Mouse (Mus musculus): ENCODE measurements around the gene 1190005I06Rik. TPM values are rescaled to one million over a fixed set of nuclear protein-coding genes. Genes with fewer than 3 reads are reported as not detected.

The 1190005I06Rik gene
- polyA plus RNA-seq, 1 experiment from 2014 or later = 14.8 TPM

GRCm38 (mm10) chr8:120666807-120667470 is 19.5 kb upstream of the 1190005I06Rik start:
- H3K4me3 ChIP-seq = peak overlapping the region; percentile 97
- H3K4me2 ChIP-seq = peak overlapping the region; percentile 91
- peaks cover 23% of the 10 kb centered on the region for H3K36me3 ChIP-seq
- ATAC-seq (ENCODE audit: insufficient number of reproducible peaks, insufficient read depth, low FRiP score, low TSS enrichment, low read depth) = no peak
- H3K9ac ChIP-seq = peak overlapping the region; percentile 97
- H3K27me3 ChIP-seq = no peaks in the 10 kb centered on the region
- H3K4me1 ChIP-seq = peaks cover 49% of the 10 kb centered on the region
- H3K9me3 ChIP-seq = no peaks in the 10 kb centered on the region
- WGBS = 2% methylated on average over 17 of the region's 17 CpGs
- H3K27ac ChIP-seq = peak overlapping the region; percentile 44; the same call in 1 of the 2 replicates

GRCm38 (mm10) chr8:120665726-120666455 is 18.5 kb upstream of the 1190005I06Rik start:
- H3K4me1 ChIP-seq = peaks cover 47% of the 10 kb centered on the region
- H3K36me3 ChIP-seq = peaks cover 12% of the 10 kb centered on the region
- WGBS = 69% methylated on average over 3 of the region's 3 CpGs
- no peak for ATAC-seq (ENCODE audit: insufficient number of reproducible peaks, insufficient read depth, low FRiP score, low TSS enrichment, low read depth)
- H3K4me2 ChIP-seq = peak overlapping the region; percentile 91
- peak overlapping the region; percentile 97 for H3K9ac ChIP-seq
- H3K27ac ChIP-seq = no peak overlapping the region
- H3K27me3 ChIP-seq = no peaks in the 10 kb centered on the region
- H3K9me3 ChIP-seq = no peaks in the 10 kb centered on the region
- H3K4me3 ChIP-seq = peak overlapping the region; percentile 97

GRCm38 (mm10) chr8:120664566-120664965 is 17.1 kb upstream of the 1190005I06Rik start:
- Histone ChIP-seq H3K27ac (no peak overlapping the region), H3K27me3 (no peaks in the 10 kb centered on the region), H3K4me3 (no peak overlapping the region), H3K9ac (no peak overlapping the region), H3K4me1 (peaks cover 40% of the 10 kb centered on the region), H3K9me3 (no peaks in the 10 kb centered on the region), H3K4me2 (no peak overlapping the region), H3K36me3 (peaks cover 10% of the 10 kb centered on the region)
- ATAC-seq (ENCODE audit: insufficient number of reproducible peaks, insufficient read depth, low FRiP score, low TSS enrichment, low read depth) = no peak
- WGBS = 86% methylated on average over 6 of the region's 6 CpGs

GRCm38 (mm10) chr8:120657415-120657814 is 10.0 kb upstream of the 1190005I06Rik start:
- ATAC-seq (ENCODE audit: insufficient number of reproducible peaks, insufficient read depth, low FRiP score, low TSS enrichment, low read depth) = no peak
- H3K9ac ChIP-seq = no peak overlapping the region
- H3K27me3 ChIP-seq = no peaks in the 10 kb centered on the region
- H3K27ac ChIP-seq = no peak overlapping the region
- peaks cover 76% of the 10 kb centered on the region for H3K36me3 ChIP-seq
- no peaks in the 10 kb centered on the region for H3K4me1 ChIP-seq
- 85% methylated on average over 8 of the region's 8 CpGs for WGBS
- H3K4me2 ChIP-seq = no peak overlapping the region
- no peak overlapping the region for H3K4me3 ChIP-seq
- H3K9me3 ChIP-seq = no peaks in the 10 kb centered on the region

- no peak for ATAC-seq (ENCODE audit: insufficient number of reproducible peaks, insufficient read depth, low FRiP score, low TSS enrichment, low read depth)
- H3K4me1 ChIP-seq = no peaks in the 10 kb centered on the region
- H3K4me2 ChIP-seq = no peak overlapping the region
- no peaks in the 10 kb centered on the region for H3K27me3 ChIP-seq
- H3K4me3 ChIP-seq = no peak overlapping the region
- H3K27ac ChIP-seq = no peak overlapping the region
- H3K9me3 ChIP-seq = no peaks in the 10 kb centered on the region
- no peak overlapping the region for H3K9ac ChIP-seq
- 91% methylated on average over 7 of the region's 7 CpGs for WGBS
- H3K36me3 ChIP-seq = peaks cover 78% of the 10 kb centered on the region
Observed at GRCm38 (mm10) chr8:120656322-120657052, 9.1 kb upstream of the 1190005I06Rik start.

GRCm38 (mm10) chr8:120644663-120645062 is 2.8 kb downstream of the 1190005I06Rik start:
- H3K27me3 ChIP-seq = no peaks in the 10 kb centered on the region

GRCm38 (mm10) chr8:120642031-120642662 is 5.3 kb downstream of the 1190005I06Rik start:
- Histone ChIP-seq H3K36me3 (no peaks in the 10 kb centered on the region), H3K4me2 (no peak overlapping the region), H3K9me3 (no peaks in the 10 kb centered on the region), H3K9ac (no peak overlapping the region), H3K27ac (no peak overlapping the region), H3K4me3 (no peak overlapping the region), H3K27me3 (no peaks in the 10 kb centered on the region), H3K4me1 (peaks cover 6% of the 10 kb centered on the region; the same call in 1 of the 2 replicates)
- WGBS = 78% methylated on average over 10 of the region's 10 CpGs
- ATAC-seq (ENCODE audit: insufficient number of reproducible peaks, insufficient read depth, low FRiP score, low TSS enrichment, low read depth) = no peak

More at GRCm38 (mm10) chr8:120644663-120645062, 2.8 kb downstream of the 1190005I06Rik start:
- Histone ChIP-seq H3K27ac (peak overlapping the region; percentile 33; the same call in 1 of the 2 replicates), H3K36me3 (no peaks in the 10 kb centered on the region), H3K4me2 (no peak overlapping the region), H3K9ac (no peak overlapping the region; the same call in 1 of the 2 replicates), H3K4me3 (no peak overlapping the region), H3K4me1 (peaks cover 6% of the 10 kb centered on the region; the same call in 1 of the 2 replicates), H3K9me3 (no peaks in the 10 kb centered on the region)
- no peak for ATAC-seq (ENCODE audit: insufficient number of reproducible peaks, insufficient read depth, low FRiP score, low TSS enrichment, low read depth)
- 76% methylated on average over 7 of the region's 7 CpGs for WGBS

- 38% methylated on average over 8 of the region's 8 CpGs for WGBS
- no peak overlapping the region for H3K4me2 ChIP-seq
- H3K4me3 ChIP-seq = no peak overlapping the region
Observed at GRCm38 (mm10) chr8:120641245-120641644, 6.2 kb downstream of the 1190005I06Rik start.

GRCm38 (mm10) chr8:120634329-120634839 is 13.0 kb downstream of the 1190005I06Rik start:
- peak; percentile 52; the same call in 1 of the 2 replicates for ATAC-seq (ENCODE audit: insufficient number of reproducible peaks, insufficient read depth, low FRiP score, low TSS enrichment, low read depth)
- Histone ChIP-seq H3K27ac (no peak overlapping the region), H3K9ac (peak overlapping the region; percentile 72), H3K4me2 (peak overlapping the region; percentile 85), H3K9me3 (no peaks in the 10 kb centered on the region), H3K36me3 (no peaks in the 10 kb centered on the region), H3K27me3 (peaks cover 22% of the 10 kb centered on the region), H3K4me3 (peak overlapping the region; percentile 57), H3K4me1 (peaks cover 32% of the 10 kb centered on the region)
- WGBS = under 1% methylated on average over 41 of the region's 42 CpGs

More at GRCm38 (mm10) chr8:120641245-120641644, 6.2 kb downstream of the 1190005I06Rik start:
- ATAC-seq (ENCODE audit: insufficient number of reproducible peaks, insufficient read depth, low FRiP score, low TSS enrichment, low read depth) = no peak
- Histone ChIP-seq H3K9ac (no peak overlapping the region), H3K27me3 (no peaks in the 10 kb centered on the region), H3K36me3 (no peaks in the 10 kb centered on the region), H3K9me3 (no peaks in the 10 kb centered on the region), H3K27ac (no peak overlapping the region), H3K4me1 (peaks cover 6% of the 10 kb centered on the region; the same call in 1 of the 2 replicates)

- Histone ChIP-seq H3K4me2 (peak overlapping the region; percentile 85), H3K27ac (no peak overlapping the region), H3K27me3 (peaks cover 22% of the 10 kb centered on the region), H3K9me3 (no peaks in the 10 kb centered on the region), H3K36me3 (no peaks in the 10 kb centered on the region), H3K9ac (peak overlapping the region; percentile 72), H3K4me3 (peak overlapping the region; percentile 57), H3K4me1 (peaks cover 32% of the 10 kb centered on the region)
- no peak for ATAC-seq (ENCODE audit: insufficient number of reproducible peaks, insufficient read depth, low FRiP score, low TSS enrichment, low read depth)
- WGBS = under 1% methylated on average over 44 of the region's 44 CpGs
Observed at GRCm38 (mm10) chr8:120633665-120634271, 13.7 kb downstream of the 1190005I06Rik start.
